Mouse (Mus musculus) liver, embryonic 12.5 days (tissue): ENCODE data around the gene Prss56. TPM values are rescaled to one million over a fixed set of nuclear protein-coding genes. Genes with fewer than 3 reads are reported as not detected.

Experiments used
- ATAC-seq: fragments of 200-750 bp; cut with Nextera tagmentation; 2 replicates; pipeline ENCODE4 v1.8.0; 2017; ENCODE audit warnings: moderate number of reproducible peaks, mild to moderate bottlenecking, moderate library complexity
- H3K27ac ChIP-seq: fragments of 300-500 bp; sonication (generic); 2 replicates; pipeline ENCODE4 v1.5.1; 2016; ENCODE audit warnings: mild to moderate bottlenecking
- H3K27me3 ChIP-seq: fragments of 300-500 bp; sonication (generic); replicated peaks from 2 replicates; pipeline ENCODE4 v1.6.1; 2016; ENCODE audit warnings: mild to moderate bottlenecking, moderate library complexity
- H3K36me3 ChIP-seq: fragments of 300-500 bp; sonication (generic); 2 replicates; pipeline ENCODE4 v1.6.1; 2016; ENCODE audit warnings: mild to moderate bottlenecking, moderate library complexity
- H3K4me1 ChIP-seq: fragments of 300-500 bp; sonication (generic); 2 replicates; pipeline ENCODE4 v1.6.1; 2016
- H3K4me2 ChIP-seq: fragments of 300-500 bp; sonication (generic); 2 replicates; pipeline ENCODE4 v1.6.1; 2016; ENCODE audit warnings: mild to moderate bottlenecking, moderate library complexity
- H3K4me3 ChIP-seq: fragments of 300-500 bp; sonication (generic); 2 replicates; pipeline ENCODE4 v1.5.1; 2016; ENCODE audit warnings: mild to moderate bottlenecking, moderate library complexity
- H3K9ac ChIP-seq: fragments of 300-500 bp; sonication (generic); 2 replicates; pipeline ENCODE4 v1.6.1; 2016; ENCODE audit warnings: mild to moderate bottlenecking, moderate library complexity
- H3K9me3 ChIP-seq: fragments of 300-500 bp; sonication (generic); replicated peaks from 2 replicates; pipeline ENCODE4 v1.6.1; 2016; ENCODE audit warnings: mild to moderate bottlenecking, moderate library complexity
- WGBS: fragments of 180-500 bp; shearing (Covaris S2); methylation state at CpG from one replicate; pipeline ENCODE4 v1.1.7; 2016; ENCODE audit not compliant: insufficient replicate concordance; 5-methylcytosine and 5-hydroxymethylcytosine counted together
- polyA plus RNA-seq: library from polyadenylated mRNA; unstranded; fragments of >200 nt; fragmentation: Nextera tagmentation; extraction: Ambion mirVana; gene quantifications from 2 replicates; pipeline ENCODE4 v1.2.1, GENCODE M21; 2016

Prss56 gene
- polyA plus RNA-seq, 1 experiment from 2014 or later: not detected

GRCm38 (mm10) chr1:87186261-87187036 lies 3.3 kb downstream of the Prss56 start:
- H3K27me3 ChIP-seq: peaks cover 99% of the 10 kb centered on the region
- no peak for ATAC-seq
- H3K4me3 ChIP-seq: peak overlapping the region; percentile 42
- 0 out of 2 replicates have a peak, but pooled peaks cover 11% of the 10 kb centered on the region for H3K4me1 ChIP-seq
- peak overlapping the region; percentile 67 for H3K4me2 ChIP-seq
- WGBS: 3% methylated on average over 54 of the region's 54 CpGs
- no peaks in the 10 kb centered on the region for H3K36me3 ChIP-seq
- H3K9ac ChIP-seq: peak overlapping the region; percentile 48; the same call in 1 of the 2 replicates
- no peaks in the 10 kb centered on the region for H3K9me3 ChIP-seq
- H3K27ac ChIP-seq: no peak overlapping the region

GRCm38 (mm10) chr1:87187037-87187355 lies 3.9 kb downstream of the Prss56 start:
- H3K4me1 ChIP-seq: 0 out of 2 replicates have a peak, but pooled peaks cover 11% of the 10 kb centered on the region
- H3K27ac ChIP-seq: no peak overlapping the region
- no peaks in the 10 kb centered on the region for H3K36me3 ChIP-seq
- under 1% methylated on average over 15 of the region's 15 CpGs for WGBS
- ATAC-seq: no peak
- peak overlapping the region; percentile 48; the same call in 1 of the 2 replicates for H3K9ac ChIP-seq
- peak overlapping the region; percentile 42 for H3K4me3 ChIP-seq
- peak overlapping the region; percentile 67 for H3K4me2 ChIP-seq
- H3K27me3 ChIP-seq: peaks cover 99% of the 10 kb centered on the region
- H3K9me3 ChIP-seq: no peaks in the 10 kb centered on the region

- no peaks in the 10 kb centered on the region for H3K36me3 ChIP-seq
- H3K27me3 ChIP-seq: peaks cover 70% of the 10 kb centered on the region
- H3K4me1 ChIP-seq: 0 out of 2 replicates have a peak, but pooled peaks cover 8% of the 10 kb centered on the region
- 32% methylated on average over 4 of the region's 4 CpGs for WGBS
- no peak within 1 kb of the TSS for H3K9ac ChIP-seq
- H3K27ac ChIP-seq: no peak within 1 kb of the TSS
- H3K9me3 ChIP-seq: no peaks in the 10 kb centered on the region
- H3K4me3 ChIP-seq: no peak within 1 kb of the TSS
- ATAC-seq: no peak
- H3K4me2 ChIP-seq: no peak within 1 kb of the TSS
Observed at GRCm38 (mm10) chr1:87190429-87190828, 7.3 kb downstream of the Prss56 start, which contains the start of gene Chrnd. Gene Chrnd (plus strand): TSS chr1:87190607.

- Histone ChIP-seq H3K27ac (no peak overlapping the region), H3K9ac (no peak overlapping the region), H3K36me3 (no peaks in the 10 kb centered on the region), H3K4me3 (no peak overlapping the region), H3K4me1 (no peaks in the 10 kb centered on the region), H3K27me3 (peaks cover 22% of the 10 kb centered on the region), H3K9me3 (no peaks in the 10 kb centered on the region), H3K4me2 (no peak overlapping the region)
- ATAC-seq: no peak
- WGBS: 58% methylated on average over 9 of the region's 9 CpGs
Observed at GRCm38 (mm10) chr1:87197296-87197695, 14.2 kb downstream of the Prss56 start.

GRCm38 (mm10) chr1:87198119-87199065 lies 15.3 kb downstream of the Prss56 start:
- Histone ChIP-seq H3K4me2 (no peak overlapping the region), H3K4me1 (no peaks in the 10 kb centered on the region), H3K27me3 (peaks cover 22% of the 10 kb centered on the region), H3K4me3 (no peak overlapping the region), H3K9me3 (no peaks in the 10 kb centered on the region), H3K36me3 (no peaks in the 10 kb centered on the region), H3K27ac (no peak overlapping the region), H3K9ac (no peak overlapping the region)
- ATAC-seq: 0 out of 2 replicates have a peak, but pooled peaks have one; percentile 21
- WGBS: 63% methylated on average over 12 of the region's 12 CpGs

- H3K4me3 ChIP-seq: no peak overlapping the region
- H3K27me3 ChIP-seq: peaks cover 36% of the 10 kb centered on the region
- ATAC-seq: no peak
- no peaks in the 10 kb centered on the region for H3K36me3 ChIP-seq
- H3K9ac ChIP-seq: no peak overlapping the region
- H3K4me2 ChIP-seq: no peak overlapping the region
- no peaks in the 10 kb centered on the region for H3K4me1 ChIP-seq
- no peaks in the 10 kb centered on the region for H3K9me3 ChIP-seq
- WGBS: 29% methylated on average over 2 of the region's 2 CpGs
- H3K27ac ChIP-seq: no peak overlapping the region
Observed at GRCm38 (mm10) chr1:87200811-87201210, 17.7 kb downstream of the Prss56 start.

GRCm38 (mm10) chr1:87201848-87202247 lies 18.7 kb downstream of the Prss56 start:
- Histone ChIP-seq H3K4me2 (no peak overlapping the region), H3K4me3 (no peak overlapping the region), H3K9ac (no peak overlapping the region), H3K27ac (no peak overlapping the region), H3K4me1 (no peaks in the 10 kb centered on the region), H3K36me3 (no peaks in the 10 kb centered on the region), H3K9me3 (no peaks in the 10 kb centered on the region), H3K27me3 (peaks cover 42% of the 10 kb centered on the region)
- WGBS: 48% methylated on average over 1 of the region's 1 CpGs
- ATAC-seq: no peak

GRCm38 (mm10) chr1:87203779-87204178 lies 20.7 kb downstream of the Prss56 start:
- Histone ChIP-seq H3K27ac (no peak overlapping the region), H3K4me3 (no peak overlapping the region), H3K9ac (no peak overlapping the region), H3K27me3 (peaks cover 50% of the 10 kb centered on the region), H3K4me2 (no peak overlapping the region), H3K36me3 (no peaks in the 10 kb centered on the region), H3K4me1 (no peaks in the 10 kb centered on the region), H3K9me3 (no peaks in the 10 kb centered on the region)
- WGBS: 59% methylated on average over 5 of the region's 5 CpGs
- no peak for ATAC-seq

- Histone ChIP-seq H3K27ac (no peak within 1 kb of the TSS), H3K4me1 (no peaks in the 10 kb centered on the region), H3K27me3 (peaks cover 54% of the 10 kb centered on the region), H3K4me2 (no peak within 1 kb of the TSS), H3K36me3 (no peaks in the 10 kb centered on the region), H3K9me3 (no peaks in the 10 kb centered on the region), H3K4me3 (no peak within 1 kb of the TSS), H3K9ac (no peak within 1 kb of the TSS)
- WGBS: 72% methylated on average over 7 of the region's 7 CpGs
- no peak for ATAC-seq
Observed at GRCm38 (mm10) chr1:87204465-87204864, 21.4 kb downstream of the Prss56 start, which contains the start of gene Chrng. Gene Chrng (plus strand): TSS chr1:87204657.

GRCm38 (mm10) chr1:87205038-87205437 lies 21.9 kb downstream of the Prss56 start:
- no peak overlapping the region for H3K9ac ChIP-seq
- H3K4me1 ChIP-seq: no peaks in the 10 kb centered on the region
- no peak overlapping the region for H3K27ac ChIP-seq
- no peak for ATAC-seq
- H3K4me2 ChIP-seq: no peak overlapping the region
- H3K27me3 ChIP-seq: peaks cover 59% of the 10 kb centered on the region
- no peaks in the 10 kb centered on the region for H3K36me3 ChIP-seq
- H3K4me3 ChIP-seq: no peak overlapping the region
- H3K9me3 ChIP-seq: no peaks in the 10 kb centered on the region
- 43% methylated on average over 6 of the region's 6 CpGs for WGBS

- Histone ChIP-seq H3K9ac (no peak overlapping the region), H3K4me3 (no peak overlapping the region), H3K4me2 (no peak overlapping the region), H3K36me3 (no peaks in the 10 kb centered on the region), H3K27me3 (peaks cover 64% of the 10 kb centered on the region), H3K27ac (no peak overlapping the region), H3K9me3 (no peaks in the 10 kb centered on the region), H3K4me1 (no peaks in the 10 kb centered on the region)
- no peak for ATAC-seq
- WGBS: 37% methylated on average over 3 of the region's 3 CpGs
Observed at GRCm38 (mm10) chr1:87205502-87205901, 22.4 kb downstream of the Prss56 start.

- no peak overlapping the region for H3K4me2 ChIP-seq
- H3K4me3 ChIP-seq: no peak overlapping the region
- no peak overlapping the region for H3K9ac ChIP-seq
- no peak overlapping the region for H3K27ac ChIP-seq
- no peaks in the 10 kb centered on the region for H3K4me1 ChIP-seq
- no peaks in the 10 kb centered on the region for H3K36me3 ChIP-seq
- H3K27me3 ChIP-seq: peaks cover 64% of the 10 kb centered on the region
- WGBS: 23% methylated on average over 17 of the region's 17 CpGs
- no peak for ATAC-seq
- H3K9me3 ChIP-seq: no peaks in the 10 kb centered on the region
Observed at GRCm38 (mm10) chr1:87206339-87206738, 23.2 kb downstream of the Prss56 start.
